Mouse (Mus musculus): ENCODE results near the gene Sema5a.

Sema5a gene

GRCm38 (mm10) chr15:32310834-32311233 is 66.2 kb downstream of the Sema5a start:
- DNase-seq: no peak

- no peak for DNase-seq
These were observed 66.7 kb downstream of the Sema5a start for GRCm38 (mm10) chr15:32311287-32311686.

GRCm38 (mm10) chr15:32317074-32317473 is 72.5 kb downstream of the Sema5a start:
- DNase-seq: no peak

GRCm38 (mm10) chr15:32320739-32321138 is 76.1 kb downstream of the Sema5a start:
- DNase-seq: no peak

- DNase-seq: no peak
These were observed 78.0 kb downstream of the Sema5a start for GRCm38 (mm10) chr15:32322455-32323220.

GRCm38 (mm10) chr15:32323224-32323623 is 78.6 kb downstream of the Sema5a start:
- DNase-seq: no peak

GRCm38 (mm10) chr15:32324105-32324504 is 79.5 kb downstream of the Sema5a start:
- no peak for DNase-seq

- DNase-seq: no peak
These were observed 83.9 kb downstream of the Sema5a start for GRCm38 (mm10) chr15:32328370-32329004.

- DNase-seq: no peak
These were observed 85.2 kb downstream of the Sema5a start for GRCm38 (mm10) chr15:32329670-32330330.

GRCm38 (mm10) chr15:32330427-32330826 is 85.8 kb downstream of the Sema5a start:
- DNase-seq: no peak

- DNase-seq: no peak
These were observed 86.4 kb downstream of the Sema5a start for GRCm38 (mm10) chr15:32331037-32331436.

GRCm38 (mm10) chr15:32333456-32333855 is 88.8 kb downstream of the Sema5a start:
- no peak for DNase-seq

- DNase-seq: no peak
These were observed 93.2 kb downstream of the Sema5a start for GRCm38 (mm10) chr15:32337810-32338209.

- no peak for DNase-seq
These were observed 94.2 kb downstream of the Sema5a start for GRCm38 (mm10) chr15:32338721-32339290.

GRCm38 (mm10) chr15:32339426-32339825 is 94.8 kb downstream of the Sema5a start:
- DNase-seq: no peak

GRCm38 (mm10) chr15:32341423-32341822 is 96.8 kb downstream of the Sema5a start:
- DNase-seq: no peak

- DNase-seq: no peak
These were observed 98.9 kb downstream of the Sema5a start for GRCm38 (mm10) chr15:32343544-32343943.

GRCm38 (mm10) chr15:32347315-32347714 is 102.7 kb downstream of the Sema5a start:
- DNase-seq: no peak

GRCm38 (mm10) chr15:32349276-32349675 is 104.7 kb downstream of the Sema5a start:
- no peak for DNase-seq

- no peak for DNase-seq
These were observed 108.4 kb downstream of the Sema5a start for GRCm38 (mm10) chr15:32352995-32353394.

- DNase-seq: no peak
These were observed 108.9 kb downstream of the Sema5a start for GRCm38 (mm10) chr15:32353513-32353912.

GRCm38 (mm10) chr15:32356805-32357204 is 112.2 kb downstream of the Sema5a start:
- no peak for DNase-seq

GRCm38 (mm10) chr15:32367841-32368240 is 123.2 kb downstream of the Sema5a start:
- DNase-seq: no peak

- no peak for DNase-seq
These were observed 126.3 kb downstream of the Sema5a start for GRCm38 (mm10) chr15:32370914-32371313.
